Mouse (Mus musculus): ENCODE data around the gene Mroh2a. TPM values are rescaled to one million over a fixed set of nuclear protein-coding genes. Genes with fewer than 3 reads are reported as not detected.

Gene Mroh2a
- total RNA-seq, 2 experiments from 2014 or later: not detected

DNA sequence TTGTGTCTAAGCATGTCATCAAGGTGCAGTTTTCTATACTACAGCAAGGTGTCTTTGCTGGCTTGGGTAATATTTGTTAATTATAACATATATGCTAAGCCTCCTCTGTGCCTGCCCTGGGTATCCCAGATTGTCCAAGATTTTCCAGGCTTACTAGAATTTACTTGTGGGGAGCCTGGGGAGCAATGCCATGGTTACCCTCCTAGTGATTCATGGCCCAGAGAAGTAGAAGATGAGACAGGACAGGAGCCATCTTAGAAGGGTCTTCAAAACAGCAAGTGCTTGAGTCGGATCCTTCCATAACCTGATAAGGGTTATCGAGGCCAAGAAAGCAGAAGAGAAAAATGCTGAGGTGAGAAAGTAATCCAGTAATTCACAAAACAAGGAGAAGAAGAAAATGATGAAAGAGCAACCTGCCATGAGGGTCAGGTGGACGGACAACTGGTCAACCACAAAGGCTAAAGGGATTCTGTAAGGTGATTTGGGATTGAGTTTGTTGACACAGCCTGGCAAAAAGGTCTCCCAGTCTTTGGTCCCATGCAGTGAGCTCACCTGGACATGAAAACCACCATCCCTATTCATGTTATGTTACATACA lies 64.7 kb downstream of the Mroh2a start:
- DNase-seq: peak in 1 of 2 experiments; percentile 7

DNA sequence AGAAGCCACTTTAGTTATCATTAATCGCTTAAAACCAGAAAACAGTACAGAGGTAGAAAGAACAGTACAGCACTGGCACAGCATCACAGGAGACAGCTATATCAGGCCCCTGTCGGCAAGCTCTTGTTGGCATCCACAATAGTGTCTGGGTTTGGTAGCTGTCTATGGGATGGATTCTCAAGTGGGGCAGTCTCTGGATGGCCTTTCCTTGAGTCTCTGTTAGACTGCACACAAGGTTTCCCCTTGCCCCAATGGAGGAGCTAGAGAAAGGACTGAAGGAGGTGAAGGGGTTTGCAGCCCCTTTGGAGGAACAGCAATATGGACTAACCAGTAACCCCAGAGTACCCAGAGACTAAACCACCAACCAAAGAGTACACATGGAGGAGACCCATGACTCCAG lies 65.3 kb downstream of the Mroh2a start:
- peak in 1 of 2 experiments; percentile 2 for DNase-seq

DNA sequence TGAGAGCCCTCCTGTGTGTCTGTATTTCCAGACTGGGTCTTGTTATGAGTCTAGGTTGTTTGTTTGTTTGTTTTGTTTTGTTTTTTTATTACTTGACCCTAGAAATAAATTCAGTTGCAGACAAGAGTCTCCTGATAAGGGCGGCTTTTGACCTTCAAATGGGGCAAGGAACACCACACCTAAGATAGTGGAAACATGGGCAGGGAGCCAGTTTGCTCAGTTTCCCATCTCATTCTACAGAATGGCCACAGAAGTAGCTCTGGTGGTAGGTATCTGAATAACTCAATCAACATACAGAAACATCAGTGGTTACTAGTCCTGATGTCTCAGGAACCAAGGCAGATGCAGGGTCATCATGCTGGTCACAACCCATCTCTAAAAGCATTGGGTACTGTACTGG lies 67.9 kb downstream of the Mroh2a start:
- no peak for DNase-seq

DNA sequence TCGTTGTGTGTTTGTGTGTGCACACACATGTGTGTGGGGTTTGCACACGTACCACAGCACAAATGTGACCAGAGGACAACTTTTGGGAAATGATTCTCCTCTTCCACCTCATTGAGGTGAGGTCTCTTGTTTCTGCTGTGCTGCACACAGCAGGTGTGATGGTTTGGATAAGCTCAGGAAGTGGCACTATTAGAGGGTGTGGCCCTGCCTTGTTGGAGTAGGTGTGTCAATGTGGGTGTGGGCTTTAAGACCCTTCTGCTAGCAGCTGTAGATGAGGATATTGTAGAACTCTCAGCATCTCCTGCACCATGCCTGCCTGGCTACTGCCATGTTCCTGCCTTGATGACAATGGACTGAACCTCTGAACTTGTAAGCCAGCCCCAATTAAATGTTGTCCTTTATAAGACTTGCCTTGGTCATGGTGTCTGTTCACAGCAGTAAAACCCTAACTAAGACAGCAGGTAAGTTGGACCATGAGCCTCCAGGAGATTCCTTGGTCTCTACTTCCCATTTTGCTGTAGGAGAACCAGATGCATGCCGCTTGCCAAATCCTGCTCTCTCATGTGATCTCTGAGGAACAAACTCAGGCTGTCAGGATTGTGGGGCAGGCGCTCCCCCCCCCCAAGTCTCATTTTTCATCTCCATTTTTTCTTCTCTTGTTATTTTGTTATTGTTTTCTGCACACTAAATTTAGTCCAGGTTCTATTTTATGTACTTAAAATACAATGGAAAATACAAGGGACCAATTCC lies 69.6 kb downstream of the Mroh2a start:
- no peak for DNase-seq

DNA sequence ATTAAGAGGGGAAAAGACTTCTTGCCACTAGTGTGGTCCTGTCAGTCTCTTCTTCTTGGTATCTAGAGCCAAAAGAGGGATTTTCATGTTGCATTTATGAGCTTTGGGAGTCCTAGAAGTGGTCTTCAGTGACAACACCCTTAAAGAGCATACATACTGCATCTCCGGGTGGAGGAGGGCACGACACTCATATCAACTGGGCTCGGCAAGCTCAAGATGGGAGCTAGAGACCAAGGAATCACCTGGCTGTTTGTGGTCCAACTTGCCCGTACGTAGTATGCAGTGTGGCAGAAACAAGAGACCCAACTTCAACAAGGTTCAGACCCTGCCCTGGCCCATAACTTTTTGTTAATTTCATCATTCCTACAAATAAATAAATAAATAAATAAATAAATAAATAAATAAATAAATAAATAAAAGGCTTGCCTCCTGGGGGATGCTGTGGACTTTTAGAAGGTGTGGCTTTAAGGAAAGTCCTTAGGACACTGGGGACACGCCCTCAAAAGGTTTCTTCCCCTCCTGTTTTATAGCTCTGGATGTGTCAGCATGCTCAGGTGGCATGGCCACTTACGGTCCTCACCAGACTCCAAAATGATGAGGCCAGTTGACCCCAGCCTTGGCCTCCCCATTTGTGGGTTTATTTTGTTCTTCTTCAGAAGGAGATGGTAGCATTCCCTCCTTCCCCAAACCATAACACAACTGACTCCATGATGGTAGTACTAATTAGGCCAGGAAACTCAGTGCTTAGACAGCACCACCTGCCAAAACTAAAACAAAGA lies 70.9 kb downstream of the Mroh2a start:
- DNase-seq: no peak

DNA sequence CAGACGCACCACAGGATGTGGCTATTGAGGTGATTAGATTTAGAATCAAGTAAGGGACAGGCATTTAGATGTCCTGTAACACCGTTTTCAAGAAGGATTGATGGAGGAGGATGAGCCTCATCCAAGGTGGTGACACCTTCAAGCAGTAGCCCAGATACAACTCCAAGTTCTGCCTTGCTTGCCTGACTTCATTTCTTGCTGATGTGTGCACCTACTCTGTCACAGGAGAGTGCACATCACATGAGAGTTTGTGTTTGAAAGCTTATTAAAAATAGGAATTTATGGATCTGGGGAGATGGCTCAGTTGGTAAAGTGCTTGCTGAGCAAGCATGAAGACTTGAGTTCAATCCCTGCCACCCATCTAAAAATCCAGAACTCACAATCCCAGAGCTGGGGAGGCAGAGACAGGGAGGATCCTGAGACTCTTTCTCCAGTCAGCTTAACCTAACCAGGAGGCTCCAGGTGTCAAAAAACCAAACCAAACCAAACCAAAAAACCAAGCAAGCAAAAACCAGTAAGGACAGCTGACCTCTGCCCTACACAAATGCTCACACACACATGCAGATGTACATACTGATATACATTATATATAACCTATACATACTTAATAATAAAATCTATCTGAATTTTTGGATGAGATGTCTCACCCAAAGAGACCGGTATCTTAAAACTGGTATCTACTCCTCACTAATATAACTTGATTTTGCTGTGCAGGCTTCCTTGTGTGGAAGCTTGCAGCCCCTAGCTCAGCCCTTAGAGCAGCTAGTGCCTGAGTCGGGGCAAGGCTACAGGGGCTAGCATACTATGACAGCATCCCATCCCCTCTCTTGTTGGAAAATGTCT lies 72.1 kb downstream of the Mroh2a start:
- DNase-seq: no peak

DNA sequence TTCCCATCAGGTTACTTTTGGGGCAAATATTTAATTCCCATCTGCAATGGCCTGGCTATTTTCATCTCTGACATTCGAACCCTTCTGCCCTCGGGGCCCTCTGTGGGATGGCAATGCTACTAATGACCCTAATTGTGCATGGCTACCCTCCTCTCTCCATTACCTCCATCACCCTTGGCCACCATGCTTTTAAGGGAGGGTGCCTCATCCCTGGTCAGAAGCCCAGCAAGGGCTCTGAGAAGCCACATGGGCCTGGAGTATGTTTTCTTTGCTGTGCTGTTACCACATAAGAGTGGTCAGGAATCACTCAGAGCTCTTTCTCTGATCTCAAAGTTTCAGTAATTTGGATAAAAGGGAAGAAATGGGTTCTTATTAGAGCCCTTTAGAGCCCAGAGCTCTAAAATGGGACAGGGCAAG lies 72.8 kb downstream of the Mroh2a start:
- no peak for DNase-seq

DNA sequence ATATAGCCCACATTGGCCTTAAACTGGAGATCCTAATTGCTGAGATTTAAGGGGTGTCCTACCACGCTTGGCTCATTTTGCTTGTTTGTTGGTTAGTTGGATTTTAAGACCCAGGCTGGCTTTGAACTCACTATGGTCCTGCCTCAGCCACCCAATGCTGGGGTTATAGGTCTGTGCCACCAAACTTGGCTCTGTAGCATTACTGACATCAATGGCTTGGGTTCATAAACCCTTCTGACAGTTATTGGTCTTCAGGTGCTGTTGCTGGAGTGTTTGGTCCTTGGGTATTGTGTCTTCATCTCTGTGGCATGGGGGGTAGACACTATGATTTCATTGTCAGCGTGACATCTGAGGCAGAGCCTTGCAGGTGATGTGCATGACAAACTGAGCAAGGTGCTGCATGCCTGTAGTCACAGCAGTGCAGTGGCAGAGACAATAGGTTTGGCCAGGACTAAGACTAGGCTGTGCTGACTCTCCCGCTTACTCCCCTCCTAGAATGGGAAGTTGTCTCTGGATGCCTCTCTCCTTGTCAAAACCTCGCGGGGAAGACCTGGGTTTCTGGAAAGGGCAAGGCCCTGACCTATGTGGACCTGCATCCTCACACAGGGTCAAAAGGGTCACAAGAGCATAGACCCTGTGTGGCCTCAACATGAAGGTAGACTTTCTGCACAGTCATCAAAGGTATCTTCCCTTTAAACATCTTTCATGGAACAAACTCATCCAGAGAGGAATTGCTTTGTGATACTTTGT lies 73.7 kb downstream of the Mroh2a start:
- DNase-seq: no peak

DNA sequence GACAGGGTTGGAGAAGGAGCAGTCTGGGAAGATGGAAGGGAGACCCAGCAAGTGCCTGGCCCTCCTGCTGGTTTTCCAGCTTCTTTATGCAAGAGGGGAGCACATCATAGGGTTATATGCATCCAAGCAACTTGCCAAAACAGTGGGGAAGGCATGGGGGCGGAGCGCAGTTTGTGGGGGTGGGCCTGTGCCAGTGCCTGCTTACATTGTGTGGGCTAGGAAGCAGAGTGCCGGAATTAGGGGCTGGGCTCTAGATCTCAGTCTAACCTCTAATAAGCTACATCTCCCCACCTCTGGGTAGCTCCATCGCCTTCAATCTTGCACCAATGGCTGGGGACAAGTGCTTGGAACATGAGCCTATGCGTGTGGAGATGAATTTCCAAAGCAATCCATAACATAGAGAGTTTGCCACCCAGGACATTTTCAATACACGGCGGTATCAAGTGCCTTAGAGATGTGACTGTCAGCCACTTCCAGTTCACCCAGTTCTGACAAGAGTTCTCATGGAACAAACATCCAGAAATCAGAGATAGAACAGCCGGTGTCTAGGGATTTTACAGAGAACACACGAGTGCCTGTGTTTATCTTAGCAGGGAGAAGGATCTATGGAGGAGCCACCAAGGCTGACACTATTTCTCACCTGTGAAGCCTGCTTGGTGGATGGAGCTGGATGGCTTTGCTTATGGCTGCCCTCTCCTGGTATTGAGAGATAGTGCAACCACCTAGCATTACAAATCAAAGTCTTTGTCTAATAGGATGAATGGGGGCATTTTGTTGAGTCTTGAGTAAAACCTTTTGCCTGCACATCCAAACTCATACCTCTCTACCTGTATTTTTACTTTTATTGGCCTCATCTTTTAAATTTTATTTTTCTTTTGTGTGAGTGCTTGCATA lies 74.6 kb downstream of the Mroh2a start:
- DNase-seq: no peak

DNA sequence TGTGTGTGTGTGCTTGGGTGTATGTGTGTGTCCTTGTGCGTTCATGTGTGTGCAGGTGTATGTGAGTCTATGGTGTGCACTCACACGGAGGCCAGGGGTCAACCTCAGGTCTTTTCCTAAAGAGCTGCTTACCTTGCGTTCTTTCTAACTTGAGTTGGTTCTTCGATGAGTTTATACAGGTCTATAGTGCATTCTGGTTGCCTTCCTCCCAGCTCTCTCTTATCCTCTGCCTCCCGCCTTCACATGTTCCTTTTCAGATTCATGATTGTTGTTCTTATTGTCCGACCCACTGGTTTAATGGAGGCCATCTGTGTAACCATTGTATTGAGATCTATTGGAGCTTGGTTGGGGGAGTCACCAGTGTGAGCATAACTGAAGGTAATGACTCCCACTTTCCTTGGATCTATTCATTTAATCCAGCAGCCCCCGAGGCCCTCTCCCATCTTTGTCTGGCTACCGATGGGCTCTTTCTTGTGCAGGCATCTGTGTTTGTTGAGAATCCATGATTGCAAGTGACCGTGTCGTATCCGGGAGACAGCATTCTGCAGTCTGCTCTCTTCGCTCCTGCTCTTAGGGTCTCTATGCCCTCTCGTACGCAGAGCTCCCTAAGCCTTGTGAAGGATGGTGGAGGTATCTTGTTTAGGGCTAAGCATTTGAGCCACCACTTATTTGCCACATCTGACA lies 75.4 kb downstream of the Mroh2a start:
- no peak for DNase-seq

DNA sequence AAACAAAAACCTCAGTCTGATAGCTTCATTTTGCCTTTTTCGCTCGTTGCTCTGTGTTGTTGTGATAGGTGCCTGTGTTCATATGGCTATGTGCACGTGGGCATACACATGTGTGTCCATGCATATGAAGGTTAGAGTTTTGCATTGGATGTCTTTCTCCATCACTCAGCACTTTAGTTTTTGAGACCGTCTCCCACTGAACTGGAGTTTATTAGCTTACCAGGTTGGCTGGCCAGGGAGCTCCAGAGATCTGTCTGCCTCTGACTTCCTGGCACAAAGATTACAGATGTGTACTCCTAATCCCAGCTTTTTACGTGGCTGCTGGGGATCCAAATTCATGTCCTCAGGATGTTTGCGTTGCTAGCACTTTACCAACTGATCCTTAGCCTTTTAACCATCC lies 77.0 kb downstream of the Mroh2a start:
- DNase-seq: no peak

DNA sequence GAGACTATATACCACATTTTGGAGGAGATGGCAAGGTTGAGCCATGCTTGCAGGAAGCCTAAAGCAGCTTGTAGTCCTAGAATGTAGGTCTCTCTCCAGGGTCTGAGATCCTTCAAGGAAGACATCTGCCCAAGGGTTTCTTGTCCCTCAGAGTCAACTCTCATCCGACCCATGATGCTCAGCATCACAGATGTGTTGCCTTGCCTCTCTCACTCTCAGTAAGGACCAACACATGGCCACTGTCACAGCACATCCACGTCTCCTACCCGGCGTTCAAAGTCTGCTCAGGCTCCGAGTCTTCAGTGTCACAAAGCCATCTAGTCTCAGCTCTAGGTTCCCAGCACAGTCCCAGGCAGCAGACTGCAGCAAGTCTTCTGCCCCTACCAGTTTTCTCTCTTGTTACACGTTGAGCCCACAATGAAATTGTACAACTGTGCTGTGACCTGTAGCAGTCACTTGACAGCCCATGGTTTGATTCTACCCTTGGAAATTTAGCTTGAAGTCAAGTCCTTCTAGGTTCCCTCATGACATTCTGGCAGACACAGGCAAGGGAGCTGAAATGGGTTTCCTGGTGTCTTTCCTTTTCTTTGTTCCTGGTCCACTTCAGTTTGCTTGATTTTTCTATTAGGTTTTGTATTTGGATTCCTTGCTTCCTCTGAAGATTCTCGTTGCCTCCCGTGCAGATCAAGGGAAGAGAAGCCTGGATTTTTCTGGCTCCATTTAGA lies 77.6 kb downstream of the Mroh2a start:
- DNase-seq: no peak

DNA sequence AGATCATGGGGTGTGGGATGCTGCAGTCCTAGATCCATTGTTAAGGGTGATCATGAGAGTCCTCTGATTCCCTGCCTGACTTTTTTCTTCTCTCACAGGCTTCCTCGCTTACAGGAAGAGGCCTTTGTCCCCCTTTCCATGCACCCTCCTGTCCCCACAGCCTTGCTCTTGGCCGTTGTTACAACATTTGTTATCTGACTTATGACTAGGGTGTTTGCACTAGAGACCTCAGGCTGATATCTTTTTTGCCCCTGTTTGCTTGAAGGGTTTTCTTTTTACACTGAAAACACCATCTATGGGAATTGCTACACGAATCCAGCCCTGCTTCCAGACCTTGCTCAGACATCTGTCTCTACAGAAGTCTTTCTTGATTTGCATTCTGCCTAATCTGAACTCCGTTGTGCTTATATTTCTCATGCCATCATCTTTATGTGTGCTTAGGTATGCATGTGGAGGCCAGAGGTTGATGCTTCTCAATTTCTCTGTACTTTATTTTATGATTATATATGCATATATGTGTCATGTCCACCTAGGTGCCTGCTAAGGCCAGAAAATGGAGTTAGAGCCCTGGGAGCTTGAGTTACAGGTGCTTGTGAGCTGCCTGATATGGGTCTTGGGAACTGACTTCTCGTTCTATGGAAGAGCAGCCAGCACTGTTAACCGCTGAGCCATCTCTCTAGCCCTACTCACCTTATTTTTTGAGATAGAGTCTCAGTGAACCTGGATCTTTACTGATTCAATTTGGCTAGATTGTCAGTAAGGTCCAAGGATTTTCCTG lies 78.4 kb downstream of the Mroh2a start:
- DNase-seq: no peak

DNA sequence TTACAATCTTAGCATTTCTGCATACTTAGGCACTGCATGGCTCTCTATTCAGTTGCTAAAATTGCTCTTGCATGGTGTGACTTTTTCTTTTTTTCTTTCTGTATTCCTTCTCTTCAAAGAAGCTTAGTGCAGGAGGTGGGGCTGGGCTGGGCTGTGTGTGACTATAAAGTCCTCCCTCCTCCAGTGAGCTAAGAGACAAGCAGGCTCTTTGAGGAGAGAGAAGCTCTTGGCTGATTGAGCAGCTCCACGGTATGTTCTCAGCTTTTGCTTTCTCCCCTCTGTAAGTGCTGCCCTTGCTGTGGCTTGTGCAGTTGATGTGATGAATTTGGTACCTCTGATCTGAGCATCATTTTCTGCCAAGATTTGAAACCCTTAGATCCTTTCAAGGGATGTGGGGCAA lies 79.8 kb downstream of the Mroh2a start:
- DNase-seq: no peak

DNA sequence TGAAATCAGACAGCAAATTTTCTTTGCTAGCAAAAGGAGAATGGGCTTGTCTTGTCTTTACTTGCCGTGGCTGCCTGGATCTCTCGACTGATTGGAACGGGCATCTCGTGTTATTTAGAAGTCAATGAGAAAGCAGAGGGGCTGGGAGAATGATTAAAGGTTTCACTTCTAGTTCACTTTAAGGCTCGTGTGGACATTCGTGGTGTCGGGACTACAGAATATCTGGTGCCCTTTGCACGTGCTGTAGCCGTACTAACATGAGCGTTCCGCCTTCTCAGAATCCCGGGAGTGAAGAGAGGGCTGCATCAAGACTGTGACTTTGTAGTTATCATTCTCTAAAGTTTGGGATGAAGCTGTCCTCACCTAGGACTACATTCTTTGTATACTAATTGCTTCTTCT lies 80.4 kb downstream of the Mroh2a start:
- no peak for DNase-seq

DNA sequence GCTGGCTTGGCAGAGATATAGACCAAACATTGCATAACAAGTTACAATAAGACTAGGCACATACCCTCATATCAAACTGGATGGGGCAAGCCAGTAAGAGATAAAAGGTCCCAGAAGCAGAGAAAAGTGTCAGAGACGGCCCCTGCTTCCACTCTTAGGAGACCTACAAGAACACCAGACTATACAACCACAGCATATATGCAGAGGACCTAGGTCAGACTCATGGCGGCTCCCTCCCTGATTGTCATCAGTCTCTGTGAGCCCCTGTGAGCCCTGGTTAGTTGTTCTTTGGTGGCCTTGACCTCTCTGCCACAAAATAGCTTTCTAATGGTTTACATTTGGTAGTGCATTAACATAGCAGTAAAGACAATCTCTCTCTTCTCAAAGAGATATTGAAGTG lies 82.2 kb downstream of the Mroh2a start:
- DNase-seq: no peak

DNA sequence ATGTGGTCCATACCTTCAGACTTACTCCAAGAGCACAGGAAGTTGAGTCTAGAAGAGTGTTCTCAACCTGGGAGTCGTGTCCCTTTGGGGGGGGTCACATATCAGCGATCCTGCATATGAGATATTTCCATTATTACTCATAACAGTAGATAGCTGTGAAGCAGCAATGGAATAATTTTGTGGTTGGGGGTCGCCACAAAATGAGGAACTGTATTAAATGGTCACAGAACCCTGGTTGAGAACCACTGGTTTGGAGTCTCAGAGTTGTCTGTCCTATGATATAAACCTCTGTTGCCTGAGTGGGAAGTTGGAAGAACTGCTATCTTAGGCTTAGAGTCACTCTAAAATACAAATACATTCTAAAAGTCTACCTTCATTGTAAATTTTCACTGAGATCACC lies 83.1 kb downstream of the Mroh2a start:
- no peak for DNase-seq

DNA sequence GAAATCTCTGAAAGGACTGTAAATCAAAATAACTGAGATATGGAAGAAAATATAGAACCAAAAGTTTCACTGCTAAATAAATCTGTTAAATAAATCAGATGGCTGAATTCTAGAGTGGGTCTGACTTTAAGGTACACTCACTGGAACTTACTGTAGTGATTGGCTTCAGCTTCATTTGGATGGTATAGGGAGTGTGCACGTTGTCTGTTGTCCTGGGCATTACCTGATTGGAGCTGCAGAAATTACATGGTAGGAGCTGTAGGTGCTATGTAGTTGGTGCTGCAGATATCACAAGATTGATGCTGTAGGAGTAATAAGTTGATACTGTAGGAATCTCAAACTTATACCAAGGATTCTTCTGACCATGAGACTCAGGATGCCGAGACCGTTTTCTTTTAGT lies 83.6 kb downstream of the Mroh2a start:
- no peak for DNase-seq
